Mouse (Mus musculus) hindbrain, postnatal 0 days (tissue): ENCODE data around the gene Arid5b. TPM values are rescaled to one million over a fixed set of nuclear protein-coding genes. Genes with fewer than 3 reads are reported as not detected.

Experiments used
- ATAC-seq: fragments of 200-750 bp; cut with Nextera tagmentation; 2 replicates; pipeline ENCODE4 v1.8.0; 2017; ENCODE audit warnings: mild to moderate bottlenecking, moderate TSS enrichment, moderate library complexity
- DNase-seq: peaks from one replicate; pipeline ENCODE4 v3.0.0-alpha.2; 2015; ENCODE audit warnings: low spot score
- H3K27ac ChIP-seq: fragments of 300-500 bp; sonication (generic); 2 replicates; pipeline ENCODE4 v1.5.1; 2014; ENCODE audit warnings: mild to moderate bottlenecking
- H3K27me3 ChIP-seq: fragments of 300-500 bp; sonication (generic); 2 replicates; pipeline ENCODE4 v1.6.1; 2014; ENCODE audit warnings: low read length, mixed read lengths; ENCODE audit not compliant: insufficient read depth
- H3K36me3 ChIP-seq: fragments of 300-500 bp; sonication (generic); 2 replicates; pipeline ENCODE4 v1.6.1; 2014; ENCODE audit warnings: low read length, mixed read lengths; ENCODE audit not compliant: insufficient read depth
- H3K4me1 ChIP-seq: fragments of 300-500 bp; sonication (generic); 2 replicates; pipeline ENCODE4 v1.6.1; 2014; ENCODE audit warnings: antibody characterized with exemption, low read length, mixed read lengths; ENCODE audit not compliant: insufficient read depth
- H3K4me2 ChIP-seq: fragments of 300-500 bp; sonication (generic); 2 replicates; pipeline ENCODE4 v1.6.1; 2014; ENCODE audit warnings: low read depth, mild to moderate bottlenecking, low read length, moderate library complexity, mixed read lengths
- H3K4me3 ChIP-seq: fragments of 300-500 bp; sonication (generic); 2 replicates; pipeline ENCODE4 v1.5.1; 2014; ENCODE audit warnings: low read length
- H3K9ac ChIP-seq: fragments of 300-500 bp; sonication (generic); replicated peaks from 2 replicates; pipeline ENCODE4 v1.6.1; 2014; ENCODE audit warnings: mild to moderate bottlenecking, low read length, moderate library complexity, mixed read lengths
- H3K9me3 ChIP-seq: fragments of 300-500 bp; sonication (generic); 2 replicates; pipeline ENCODE4 v1.6.1; 2016; ENCODE audit warnings: low read length, mixed read lengths
- CTCF ChIP-seq: IDR thresholded peaks from 2 replicates; pipeline ENCODE4 v1.5.1; 2016; ENCODE audit warnings: antibody characterized with exemption, control low read depth, low read depth
- whole genome bisulfite sequencing: fragments of 180-500 bp; shearing (Covaris S2); extraction: QIAGEN DNeasy Blood & Tissue Kit; methylation state at CpG from one replicate; pipeline ENCODE4 v1.1.7; 2014; 5-methylcytosine and 5-hydroxymethylcytosine counted together
- polyA plus RNA-seq: library from polyadenylated mRNA; unstranded; fragments of >200 nt; fragmentation: Nextera tagmentation; extraction: Ambion mirVana; gene quantifications from 2 replicates; pipeline ENCODE4 v1.2.1, GENCODE M21; 2015
- total RNA-seq: library from RNA; depleted of rRNA; stranded (reverse); fragments of >200 nt; gene quantifications from 2 replicates; pipeline ENCODE4 v1.2.3, GENCODE M21; 2014

The Arid5b gene
- total and polyA plus RNA-seq, 2 experiments from 2014 or later = 13.1 to 13.8 TPM

DNA sequence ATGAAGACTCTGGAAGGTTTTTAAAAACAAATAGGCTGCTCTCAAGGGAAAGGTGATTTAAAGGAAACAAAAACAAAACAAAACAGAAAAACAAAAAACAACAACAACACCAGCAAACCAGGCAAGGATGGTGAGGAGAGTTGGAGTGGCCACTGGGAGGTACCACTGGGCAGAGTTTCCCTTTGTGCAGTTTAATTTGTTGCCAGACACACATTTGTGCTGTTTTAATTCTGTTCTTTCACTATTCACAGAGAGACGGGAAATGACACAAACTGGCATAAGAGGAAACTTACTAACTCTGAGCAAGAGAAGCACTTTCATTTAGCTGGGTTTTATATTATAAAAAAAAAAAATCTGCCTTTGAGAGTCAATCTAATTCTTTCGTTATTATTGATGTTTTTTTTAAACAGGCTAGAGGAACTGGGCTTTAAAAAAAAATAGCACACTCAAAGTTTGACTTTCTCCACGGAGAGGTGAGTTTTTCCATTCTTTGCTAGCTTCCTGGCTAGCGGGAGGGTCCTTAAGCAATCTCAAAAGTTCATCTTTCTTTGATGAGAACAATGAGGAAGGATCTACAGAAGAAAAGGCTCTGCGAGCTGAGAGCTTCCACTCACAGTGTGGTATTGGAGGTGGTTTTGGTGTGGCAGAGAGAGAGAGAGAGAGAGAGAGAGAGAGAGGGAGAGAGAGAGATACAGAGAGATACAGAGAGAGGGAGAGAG is 39.7 kb downstream of the Arid5b start:
- Histone ChIP-seq H3K27ac (no peak overlapping the region), H3K4me3 (no peak overlapping the region), H3K9me3 (no peaks in the 10 kb centered on the region), H3K36me3 (peaks cover 5% of the 10 kb centered on the region; the same call in 1 of the 2 replicates), H3K4me1 (no peaks in the 10 kb centered on the region), H3K27me3 (no peaks in the 10 kb centered on the region), H3K4me2 (0 out of 2 replicates have a peak overlapping the region, but pooled peaks have one; percentile 10), H3K9ac (no peak overlapping the region)
- WGBS = 48% methylated on average over 5 of the region's 5 CpGs
- peak; percentile 49 for TF ChIP-seq CTCF
- ATAC-seq = no peak
- peak; percentile 14 for DNase-seq

- WGBS = 41% methylated on average over 3 of the region's 3 CpGs
- ATAC-seq = no peak
- Histone ChIP-seq H3K4me3 (no peak overlapping the region), H3K4me2 (no peak overlapping the region), H3K9me3 (no peaks in the 10 kb centered on the region), H3K36me3 (peaks cover 5% of the 10 kb centered on the region; the same call in 1 of the 2 replicates), H3K4me1 (no peaks in the 10 kb centered on the region), H3K27me3 (no peaks in the 10 kb centered on the region), H3K27ac (no peak overlapping the region), H3K9ac (no peak overlapping the region)
- DNase-seq = no peak
- no peak for TF ChIP-seq CTCF
Measured at GRCm38 (mm10) chr10:68238182-68238581, 40.4 kb downstream of the Arid5b start.

DNA sequence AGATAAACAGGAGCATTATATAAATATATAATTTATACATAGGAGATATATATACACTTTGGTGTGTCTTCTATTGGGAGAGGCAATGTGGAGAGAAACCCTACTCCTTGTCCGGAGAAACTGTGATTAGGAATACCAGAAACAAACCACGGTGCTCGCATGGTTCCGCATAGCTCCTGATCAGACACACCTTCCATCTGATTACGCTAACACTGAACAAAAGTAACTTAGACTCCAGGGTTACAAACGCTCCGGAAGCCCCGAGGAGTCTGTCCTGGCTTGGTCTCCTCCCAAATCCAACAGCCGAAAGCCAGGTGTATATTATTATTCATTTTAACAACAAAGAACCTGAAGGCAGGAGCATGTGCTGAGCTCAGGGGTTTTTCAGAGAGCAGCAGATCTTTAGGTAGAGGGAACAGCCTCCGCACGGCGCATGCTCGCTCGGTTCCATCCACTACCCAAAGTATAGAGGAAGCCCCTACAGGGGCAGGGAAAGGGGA is 41.5 kb downstream of the Arid5b start:
- H3K27ac ChIP-seq = no peak overlapping the region
- H3K4me1 ChIP-seq = no peaks in the 10 kb centered on the region
- no peak for TF ChIP-seq CTCF
- 86% methylated on average over 14 of the region's 14 CpGs for WGBS
- H3K9me3 ChIP-seq = no peaks in the 10 kb centered on the region
- H3K4me3 ChIP-seq = no peak overlapping the region
- no peaks in the 10 kb centered on the region for H3K27me3 ChIP-seq
- H3K9ac ChIP-seq = no peak overlapping the region
- DNase-seq (no peak), ATAC-seq (no peak)
- H3K4me2 ChIP-seq = no peak overlapping the region
- H3K36me3 ChIP-seq = no peaks in the 10 kb centered on the region

DNA sequence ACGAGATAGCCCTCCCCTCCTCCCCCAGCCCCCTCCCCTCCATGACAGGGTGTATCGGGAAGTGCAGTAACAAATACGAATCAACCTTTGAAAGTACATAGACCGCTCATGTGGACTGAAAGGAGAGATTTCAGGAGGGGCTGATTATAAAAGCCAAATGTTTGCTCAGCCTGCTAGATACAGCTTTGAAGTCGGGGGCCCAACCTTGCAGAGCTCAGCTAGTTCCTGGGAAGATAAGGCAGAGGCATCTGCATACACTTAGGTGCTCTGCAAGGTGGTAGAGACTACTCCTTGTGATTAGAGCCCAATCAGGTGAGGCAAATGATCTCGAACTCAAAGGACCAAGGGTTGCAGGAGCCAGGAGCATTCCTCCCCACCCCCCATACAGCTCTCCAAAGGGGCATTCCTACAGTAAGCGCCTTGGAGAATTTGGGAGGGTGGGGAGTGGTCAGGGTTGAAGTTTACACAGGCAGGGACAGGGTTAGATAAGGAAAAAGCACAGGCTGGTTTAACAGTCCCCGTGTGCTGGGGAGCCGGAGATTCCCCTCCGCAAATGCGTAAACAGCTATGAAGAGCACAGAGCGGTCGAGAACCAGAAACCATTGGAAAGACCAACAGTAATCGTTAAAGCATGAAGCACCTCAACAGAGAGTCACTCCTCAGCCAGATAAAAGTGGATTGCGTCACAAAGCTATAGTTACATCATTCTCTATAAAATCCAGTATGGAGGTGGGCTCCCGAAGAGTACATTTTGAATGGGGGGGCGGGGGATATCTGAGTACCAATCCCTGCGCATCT is 47.0 kb downstream of the Arid5b start:
- Histone ChIP-seq H3K9ac (no peak overlapping the region), H3K4me1 (no peaks in the 10 kb centered on the region), H3K27me3 (no peaks in the 10 kb centered on the region), H3K4me2 (no peak overlapping the region), H3K9me3 (no peaks in the 10 kb centered on the region), H3K27ac (no peak overlapping the region), H3K36me3 (no peaks in the 10 kb centered on the region), H3K4me3 (no peak overlapping the region)
- DNase-seq = no peak
- ATAC-seq = no peak
- WGBS = 81% methylated on average over 18 of the region's 18 CpGs
- no peak for TF ChIP-seq CTCF

GRCm38 (mm10) chr10:68230653-68231384 is 47.7 kb downstream of the Arid5b start:
- Histone ChIP-seq H3K36me3 (no peaks in the 10 kb centered on the region), H3K4me3 (no peak overlapping the region), H3K9me3 (no peaks in the 10 kb centered on the region), H3K27ac (no peak overlapping the region), H3K4me1 (no peaks in the 10 kb centered on the region), H3K27me3 (no peaks in the 10 kb centered on the region), H3K9ac (no peak overlapping the region), H3K4me2 (no peak overlapping the region)
- TF ChIP-seq CTCF = no peak
- ATAC-seq (no peak), DNase-seq (no peak)
- WGBS = 78% methylated on average over 13 of the region's 13 CpGs
